Mouse (Mus musculus) E14TG2a.4 (cell line): Measurements from ENCODE around the gene Tex36.

Source experiments
- H3K27me3 ChIP-seq: 2 replicates; pipeline ENCODE4 v1.6.1; 2014; ENCODE audit warnings: low read length, control low read depth; ENCODE audit not compliant: insufficient read depth
- H3K36me3 ChIP-seq: 2 replicates; pipeline ENCODE4 v1.6.1; 2014; ENCODE audit warnings: low read length, control low read depth; ENCODE audit not compliant: insufficient read depth
- H3K4me1 ChIP-seq: replicated peaks from 2 replicates; pipeline ENCODE4 v1.6.1; 2014; ENCODE audit warnings: low read depth, low read length, control low read depth
- H3K4me3 ChIP-seq: replicated peaks from 2 replicates; pipeline ENCODE4 v1.5.1; 2014; ENCODE audit warnings: mild to moderate bottlenecking, low read length
- H3K9me3 ChIP-seq: 2 replicates; pipeline ENCODE4 v1.6.1; 2014; ENCODE audit warnings: low read length, control low read depth
- CTCF ChIP-seq: conservative IDR thresholded peaks from 2 replicates; pipeline ENCODE4 v1.5.1; 2014; ENCODE audit warnings: low read length
- NANOG ChIP-seq: IDR thresholded peaks from 2 replicates; pipeline ENCODE4 v1.6.1; 2014; ENCODE audit warnings: borderline replicate concordance, low read length, mixed read lengths
- POU5F1 ChIP-seq: IDR thresholded peaks from 2 replicates; pipeline ENCODE4 v1.6.1; 2014; ENCODE audit warnings: low read length, borderline replicate concordance

Tex36 gene

DNA sequence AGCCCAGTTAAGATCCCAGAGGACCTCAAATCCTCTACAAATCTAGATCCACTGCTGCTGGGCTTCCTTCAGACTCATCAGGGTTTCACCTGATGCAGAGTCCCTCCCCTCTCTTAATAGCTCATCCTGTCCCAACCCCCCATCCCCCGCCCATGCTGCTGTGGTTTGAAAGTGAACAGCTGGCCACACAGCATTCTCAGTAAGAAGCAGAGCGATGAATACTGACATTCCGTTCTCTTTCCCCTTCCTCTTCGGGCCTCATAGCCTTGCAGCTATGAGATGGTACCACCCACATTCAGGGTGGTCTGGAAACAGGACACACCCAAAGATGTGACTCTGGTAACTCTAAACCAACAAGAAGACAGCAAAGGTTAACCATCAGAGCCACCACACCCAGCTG lies 25.1 kb downstream of the Tex36 start:
- no peaks in the 10 kb centered on the region for H3K9me3 ChIP-seq
- H3K4me3 ChIP-seq = peak overlapping the region; percentile 70
- peaks cover 68% of the 10 kb centered on the region for H3K4me1 ChIP-seq
- H3K36me3 ChIP-seq = 0 out of 2 replicates have a peak, but pooled peaks cover 5% of the 10 kb centered on the region
- H3K27me3 ChIP-seq = peaks cover 3% of the 10 kb centered on the region; the same call in 1 of the 2 replicates
- TF ChIP-seq POU5F1 = no peak
- peak; percentile 58; the same call in 1 of the 2 replicates for TF ChIP-seq NANOG

DNA sequence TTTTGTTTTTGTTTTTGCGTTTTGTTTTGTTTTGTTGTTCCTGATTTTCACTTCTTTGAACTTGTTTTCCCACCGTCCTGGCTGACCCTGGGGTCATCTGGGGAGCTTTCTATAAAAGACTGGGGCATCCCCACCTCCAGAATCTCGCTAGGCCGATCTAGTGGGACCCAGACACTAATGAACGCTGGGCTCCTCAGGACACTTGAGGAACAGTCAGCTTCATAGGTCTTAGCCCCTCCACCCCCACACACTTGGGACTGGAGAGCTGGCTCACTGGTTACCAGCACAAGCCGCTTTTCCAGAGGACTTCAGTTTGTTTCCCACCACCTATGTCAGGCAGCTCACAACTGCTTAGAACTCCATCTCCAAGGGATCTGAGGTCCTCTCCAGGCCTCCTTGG lies 25.7 kb downstream of the Tex36 start:
- Histone ChIP-seq H3K4me3 (peak overlapping the region; percentile 70), H3K36me3 (0 out of 2 replicates have a peak, but pooled peaks cover 5% of the 10 kb centered on the region), H3K4me1 (peaks cover 73% of the 10 kb centered on the region), H3K9me3 (no peaks in the 10 kb centered on the region), H3K27me3 (peaks cover 3% of the 10 kb centered on the region; the same call in 1 of the 2 replicates)
- TF ChIP-seq POU5F1 = no peak
- TF ChIP-seq CTCF = no peak
- no peak for TF ChIP-seq NANOG

DNA sequence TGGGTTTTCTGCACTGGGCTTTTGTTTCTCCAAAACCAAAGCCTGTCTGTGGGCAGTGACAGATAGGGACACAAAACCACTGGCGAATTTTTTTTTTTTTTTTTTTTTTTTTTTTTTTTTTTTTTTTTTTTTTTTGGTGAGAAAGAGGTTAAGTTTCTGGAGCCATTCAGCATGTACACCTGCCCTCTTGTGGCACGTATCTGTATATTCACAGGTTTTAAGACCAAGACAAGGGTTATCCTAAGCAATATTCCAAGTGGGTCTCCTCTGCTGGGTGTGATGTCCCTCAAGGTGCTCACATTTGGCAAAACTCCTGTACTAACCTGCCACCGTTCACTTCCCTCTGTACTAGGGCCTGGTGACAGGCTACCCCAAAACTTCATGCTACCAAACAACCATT lies 30.0 kb downstream of the Tex36 start:
- Histone ChIP-seq H3K9me3 (no peaks in the 10 kb centered on the region), H3K36me3 (0 out of 2 replicates have a peak, but pooled peaks cover 5% of the 10 kb centered on the region), H3K27me3 (peaks cover 2% of the 10 kb centered on the region; the same call in 1 of the 2 replicates), H3K4me3 (no peak overlapping the region), H3K4me1 (peaks cover 60% of the 10 kb centered on the region)
- no peak for TF ChIP-seq CTCF
- no peak for TF ChIP-seq POU5F1
- no peak for TF ChIP-seq NANOG

DNA sequence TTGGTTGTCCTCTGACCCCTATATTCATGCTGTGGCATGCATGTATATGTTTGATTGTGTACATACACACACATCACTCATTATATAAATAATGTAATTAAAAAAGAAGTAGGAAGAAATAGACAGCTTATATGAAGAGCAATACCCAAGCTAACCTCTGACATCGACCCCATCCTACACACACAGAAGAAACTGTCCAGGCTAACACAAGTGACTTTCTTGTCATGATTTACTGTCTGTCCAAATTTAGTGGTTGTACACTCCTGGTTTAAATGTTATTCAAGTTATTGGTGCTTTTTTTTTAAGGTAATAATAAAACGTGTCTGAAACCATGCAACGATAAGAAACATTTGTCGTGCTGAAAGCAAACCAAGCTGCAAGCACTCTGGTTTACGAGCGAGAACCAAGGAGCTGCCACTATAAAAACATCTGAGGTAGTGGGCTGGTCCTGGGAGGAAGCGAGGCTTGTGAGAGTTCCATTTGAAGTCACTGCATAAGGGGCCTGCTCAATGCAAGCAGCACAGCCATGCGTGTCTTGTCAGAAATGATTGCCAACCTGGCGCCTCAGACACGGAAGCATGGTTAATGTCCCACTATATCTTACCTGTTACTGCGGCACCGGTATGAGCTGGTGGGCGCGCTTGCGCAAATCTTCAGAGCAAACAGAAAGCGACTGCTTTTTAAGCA lies 32.6 kb downstream of the Tex36 start:
- TF ChIP-seq POU5F1 (no peak), NANOG (no peak), CTCF (no peak)
- Histone ChIP-seq H3K9me3 (no peaks in the 10 kb centered on the region), H3K4me3 (no peak overlapping the region), H3K36me3 (0 out of 2 replicates have a peak, but pooled peaks cover 5% of the 10 kb centered on the region), H3K27me3 (peaks cover 2% of the 10 kb centered on the region; the same call in 1 of the 2 replicates), H3K4me1 (peaks cover 35% of the 10 kb centered on the region)

DNA sequence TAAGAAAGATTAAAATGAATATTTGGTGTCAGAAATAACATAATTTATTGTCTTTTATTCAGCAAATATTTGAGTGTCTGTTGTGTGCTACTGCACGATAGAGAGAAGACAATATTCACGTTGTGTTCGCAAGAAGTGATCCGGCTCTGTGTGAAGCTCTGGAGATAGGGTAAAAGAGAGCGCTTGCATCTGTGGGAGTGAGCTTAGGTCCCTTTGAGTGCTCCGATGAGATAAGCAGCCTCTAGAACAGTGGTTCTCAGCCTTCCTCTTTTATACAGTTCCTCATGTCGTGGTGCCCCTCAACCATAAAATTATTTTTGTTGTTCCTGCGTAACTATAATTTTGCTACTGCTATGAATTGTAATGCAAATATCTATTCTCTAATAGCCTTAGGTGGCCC lies 37.4 kb downstream of the Tex36 start:
- H3K9me3 ChIP-seq = no peaks in the 10 kb centered on the region
- H3K4me1 ChIP-seq = peaks cover 3% of the 10 kb centered on the region; the same call in 1 of the 2 replicates
- no peaks in the 10 kb centered on the region for H3K36me3 ChIP-seq
- no peak overlapping the region for H3K4me3 ChIP-seq
- H3K27me3 ChIP-seq = peaks cover 2% of the 10 kb centered on the region; the same call in 1 of the 2 replicates
- TF ChIP-seq CTCF (no peak), NANOG (no peak), POU5F1 (no peak)

DNA sequence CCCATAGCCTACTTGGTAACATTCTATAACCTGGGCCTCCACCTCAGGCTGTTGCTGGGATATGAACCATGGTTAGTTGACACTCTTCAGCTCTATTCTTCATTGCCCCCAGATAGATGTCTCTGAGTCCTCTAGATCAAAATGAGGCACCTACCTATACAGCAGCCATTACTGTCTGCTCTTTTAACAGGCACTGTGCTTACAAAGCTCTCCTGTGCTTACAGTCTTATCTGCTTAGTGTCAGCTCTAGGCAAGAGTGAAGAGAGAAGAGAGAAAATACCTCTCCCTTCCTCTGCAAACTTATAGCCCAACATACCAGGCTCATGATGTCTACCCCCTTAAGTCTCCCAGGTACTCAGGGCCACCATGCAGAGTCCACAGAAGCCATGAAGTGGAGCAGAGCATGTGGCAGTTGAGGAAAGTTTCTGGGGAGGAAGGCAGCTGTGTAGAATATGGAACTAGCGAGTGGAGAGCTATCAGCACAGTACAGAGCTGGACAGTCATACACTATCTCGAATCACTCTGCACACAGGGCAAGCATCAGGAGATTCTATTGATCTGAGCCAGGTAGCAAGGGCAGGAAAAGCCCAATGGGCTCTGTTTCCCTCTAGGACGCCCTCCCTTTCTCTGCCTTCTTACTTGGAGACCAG lies 38.7 kb downstream of the Tex36 start:
- Histone ChIP-seq H3K27me3 (peaks cover 2% of the 10 kb centered on the region; the same call in 1 of the 2 replicates), H3K9me3 (no peaks in the 10 kb centered on the region), H3K4me3 (no peak overlapping the region), H3K4me1 (peaks cover 8% of the 10 kb centered on the region; the same call in 1 of the 2 replicates), H3K36me3 (no peaks in the 10 kb centered on the region)
- no peak for TF ChIP-seq NANOG

DNA sequence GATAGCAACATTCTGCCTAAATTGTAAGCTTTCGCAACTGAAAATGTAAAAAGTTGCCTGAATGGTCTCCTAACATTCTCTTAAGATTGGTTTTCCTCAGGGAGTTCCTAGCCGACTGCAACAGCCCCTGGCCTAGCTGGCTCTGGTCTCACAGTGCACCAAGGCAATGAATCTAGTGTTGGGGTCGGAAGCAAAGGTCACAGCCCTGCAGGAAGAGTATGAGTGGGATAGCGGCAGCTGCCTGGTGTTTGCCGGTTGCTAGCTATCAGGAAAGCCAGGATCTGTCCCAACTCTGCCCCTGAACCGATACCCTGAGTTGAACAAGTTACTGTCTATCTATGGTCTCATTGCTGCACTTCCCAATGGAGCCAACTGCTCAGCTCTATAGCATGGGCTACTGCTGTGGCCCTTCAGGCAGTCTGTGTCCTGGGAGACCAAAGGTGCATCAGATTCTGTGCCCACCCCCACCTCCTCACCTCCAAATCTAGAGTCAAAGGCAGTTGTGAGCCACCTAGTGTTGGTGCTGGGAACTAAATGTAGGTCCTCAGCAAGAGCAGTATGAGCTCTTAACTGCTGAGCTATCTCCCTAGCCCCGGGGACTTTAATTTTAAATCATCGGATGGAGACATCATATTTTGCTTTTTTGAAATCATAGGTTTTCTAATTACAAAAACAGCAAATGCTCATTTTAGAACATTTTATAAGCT lies 46.0 kb downstream of the Tex36 start:
- Histone ChIP-seq H3K9me3 (no peaks in the 10 kb centered on the region), H3K27me3 (no peaks in the 10 kb centered on the region; the same call in 1 of the 2 replicates), H3K4me1 (peaks cover 13% of the 10 kb centered on the region; the same call in 1 of the 2 replicates), H3K36me3 (no peaks in the 10 kb centered on the region), H3K4me3 (no peak overlapping the region)
- TF ChIP-seq NANOG (no peak), CTCF (peak; percentile 70), POU5F1 (no peak)

DNA sequence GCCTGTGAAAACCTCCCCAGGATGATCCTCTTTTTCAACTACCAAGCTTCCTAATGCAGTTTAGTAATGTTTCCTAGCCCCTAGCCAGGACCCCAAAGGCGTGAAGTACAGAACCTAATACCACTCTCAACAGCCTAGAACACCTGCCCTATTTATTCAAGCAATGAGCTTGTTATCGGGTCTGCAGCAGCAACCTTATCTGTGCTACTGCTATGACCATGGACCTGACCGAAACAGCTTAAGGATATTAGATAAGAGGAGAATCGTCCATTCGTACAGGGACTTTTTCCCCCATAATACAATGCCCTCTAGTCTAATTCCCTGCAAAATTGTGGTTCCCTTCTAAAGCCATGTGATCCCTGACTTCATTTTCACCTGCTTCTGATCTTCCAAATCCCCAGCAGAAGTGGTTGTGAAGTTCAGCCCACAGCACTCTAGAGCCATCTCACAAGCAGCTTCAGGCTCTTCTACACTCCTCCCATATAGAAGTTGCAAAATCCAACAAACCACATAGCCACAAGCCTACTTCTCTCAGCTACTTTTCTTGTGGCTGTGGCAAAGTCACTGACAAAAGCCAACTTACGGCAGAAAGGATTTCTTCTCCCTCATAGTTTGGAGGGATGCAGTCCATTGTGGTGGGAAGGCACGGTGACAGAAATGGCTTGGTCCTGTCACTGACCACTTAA lies 49.5 kb downstream of the Tex36 start:
- TF ChIP-seq CTCF (no peak), POU5F1 (no peak)
- H3K4me1 ChIP-seq = peaks cover 5% of the 10 kb centered on the region; the same call in 1 of the 2 replicates
- H3K27me3 ChIP-seq = no peaks in the 10 kb centered on the region; the same call in 1 of the 2 replicates

More for the DNA sequence above, 49.5 kb downstream of the Tex36 start:
- Histone ChIP-seq H3K4me3 (no peak overlapping the region), H3K9me3 (no peaks in the 10 kb centered on the region), H3K36me3 (no peaks in the 10 kb centered on the region)
